Mouse (Mus musculus) left cerebral cortex, adult 2 months (tissue): ENCODE data around the gene Cabp7. TPM values are rescaled to one million over a fixed set of nuclear protein-coding genes. Genes with fewer than 3 reads are reported as not detected.
A peak's percentile ranks its signal among the peaks of the same experiment; 100 is the strongest.
"Not testable (repeated sequence)": the region's sequence is repeated elsewhere in the genome, so short reads cannot be mapped to it uniquely, and the experiment has no call there.

Experiments
- DNase-seq, 2 experiments: peaks; one replicate each; pipeline ENCODE4 v3.0.0; 2021 to 2022; ENCODE audit warnings: low spot score in 2 of 2, mixed read lengths in 1 of 2; ENCODE audit errors: extremely low spot score in 1 of 2
- H3K27ac ChIP-seq: fragments of 200-600 bp; 2 replicates; pipeline ENCODE4 v1.8.1; 2022
- H3K4me3 ChIP-seq: fragments of 200-600 bp; 2 replicates; pipeline ENCODE4 v1.8.1; 2022
- CTCF ChIP-seq: fragments of 200-600 bp; IDR thresholded peaks from 2 replicates; pipeline ENCODE4 v1.8.1; 2022; ENCODE audit warnings: antibody characterized with exemption, mild to moderate bottlenecking, moderate library complexity
- intact Hi-C: fragments of 180-260 bp; cut with DNase I; formaldehyde crosslinking; loops from one replicate; pipeline ENCODE4 v1.15.1; 2025
- total RNA-seq, 2 experiments: library from RNA; stranded (reverse); gene quantifications; 2 replicates each; pipeline ENCODE4 v1.2.3; 2021

Cabp7 gene
- total RNA-seq, 2 experiments from 2014 or later = 15.6 to 22.7 TPM

DNA sequence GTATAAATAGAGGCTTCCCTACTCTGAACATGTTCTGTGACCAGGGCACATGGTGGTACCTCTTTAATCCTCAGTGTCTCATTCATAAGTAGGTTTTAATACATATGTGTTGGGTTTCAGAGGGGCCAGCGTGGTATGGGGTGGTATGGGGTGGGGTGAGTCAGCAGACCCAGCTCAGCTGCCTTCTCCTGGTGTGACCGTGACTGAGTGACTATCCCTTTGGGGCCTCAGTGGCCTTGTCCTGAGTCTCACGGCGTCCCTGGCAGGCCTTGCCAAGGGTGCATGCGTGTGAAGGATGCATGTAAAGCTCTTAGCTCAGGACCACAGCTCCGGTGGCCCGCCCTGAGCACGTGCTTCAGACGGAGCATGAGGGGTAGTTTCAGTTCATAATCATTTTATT lies 26.6 kb downstream of the Cabp7 start:
- no peak for DNase-seq
- Histone ChIP-seq H3K27ac (0 out of 2 replicates have a peak overlapping the region, but pooled peaks have one; percentile 8), H3K4me3 (no peak overlapping the region)
- intact Hi-C loops = no loop called here
- no peak for TF ChIP-seq CTCF

DNA sequence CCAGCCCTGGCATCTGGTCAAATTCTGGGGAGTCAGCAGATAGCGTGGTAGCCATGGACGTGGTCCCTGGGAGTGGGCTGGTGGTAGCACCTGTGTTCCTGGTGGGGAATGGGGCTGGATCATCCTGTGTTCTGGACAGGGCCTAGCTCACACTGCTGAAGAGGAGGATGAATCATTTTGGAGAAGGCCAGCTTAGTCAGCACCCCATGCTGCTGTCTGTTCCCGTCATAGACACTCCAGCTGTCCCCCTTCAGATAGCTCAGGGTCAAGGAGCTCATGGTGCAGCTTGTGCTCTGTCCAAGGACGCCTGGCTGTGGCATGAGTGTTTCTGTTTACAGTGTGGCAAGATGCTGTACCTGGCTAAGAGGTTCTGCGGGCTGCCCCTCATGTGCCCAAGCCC lies 28.0 kb downstream of the Cabp7 start:
- no peak overlapping the region for H3K4me3 ChIP-seq
- no peak for DNase-seq
- no peak for TF ChIP-seq CTCF
- intact Hi-C loops = no loop called here
- H3K27ac ChIP-seq = no peak overlapping the region

DNA sequence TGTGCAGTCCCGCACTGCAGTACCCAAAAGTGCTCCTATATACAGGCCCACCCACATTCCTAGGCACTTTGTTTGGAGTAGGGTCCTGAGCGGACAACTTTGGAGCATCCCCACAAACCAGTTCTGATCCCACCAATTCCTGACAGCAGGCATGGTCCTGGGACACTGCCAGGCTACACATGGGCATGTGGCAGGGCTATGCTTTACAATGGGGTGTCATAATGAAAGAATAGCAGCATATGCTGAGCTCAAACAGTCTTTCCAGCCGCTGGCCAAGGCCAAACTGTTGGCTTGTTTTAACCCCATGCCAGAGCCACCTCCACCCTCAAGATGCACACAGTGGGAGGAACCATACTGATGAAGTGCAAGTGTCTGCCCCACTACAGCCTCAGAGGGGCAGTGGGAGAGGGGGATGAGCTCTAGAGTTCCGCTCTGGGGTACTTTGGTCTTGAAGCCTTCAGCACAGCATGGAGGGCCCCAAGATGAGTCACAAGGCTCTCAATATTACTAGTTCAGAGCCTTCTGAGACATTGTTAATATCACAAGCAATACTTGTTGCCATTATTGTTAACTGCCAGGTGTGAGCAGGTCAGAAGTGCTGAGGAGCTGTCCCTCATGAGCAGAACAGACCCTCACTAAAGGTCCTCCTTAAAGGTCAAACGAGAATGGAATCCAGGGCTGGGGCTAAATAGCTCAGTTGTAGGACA lies 29.9 kb downstream of the Cabp7 start:
- intact Hi-C loops = no loop called here
- H3K27ac ChIP-seq = no peak overlapping the region
- no peak for DNase-seq
- no peak overlapping the region for H3K4me3 ChIP-seq
- TF ChIP-seq CTCF = no peak

DNA sequence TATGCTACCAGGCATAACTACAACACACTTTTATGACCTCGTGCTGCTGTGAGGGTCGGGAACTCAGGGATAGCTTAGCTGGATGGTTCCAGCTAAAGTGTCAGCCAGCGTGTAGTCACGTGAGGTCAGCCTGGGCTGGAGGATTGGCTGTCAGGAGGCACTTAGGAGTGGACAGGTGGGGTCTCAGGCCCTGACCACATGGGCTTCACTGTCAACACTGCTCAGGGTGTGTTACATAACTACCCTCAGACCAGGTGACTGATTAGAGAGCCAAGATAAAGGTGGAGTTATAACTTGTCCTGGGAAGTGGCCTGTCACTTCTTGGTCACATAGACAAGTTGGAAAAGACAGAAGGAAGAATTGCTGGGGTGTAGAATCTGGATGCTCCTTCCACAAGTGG lies 31.0 kb downstream of the Cabp7 start:
- intact Hi-C loops = no loop called here
- H3K4me3 ChIP-seq = no peak overlapping the region
- no peak overlapping the region for H3K27ac ChIP-seq
- no peak for TF ChIP-seq CTCF
- no peak for DNase-seq

DNA sequence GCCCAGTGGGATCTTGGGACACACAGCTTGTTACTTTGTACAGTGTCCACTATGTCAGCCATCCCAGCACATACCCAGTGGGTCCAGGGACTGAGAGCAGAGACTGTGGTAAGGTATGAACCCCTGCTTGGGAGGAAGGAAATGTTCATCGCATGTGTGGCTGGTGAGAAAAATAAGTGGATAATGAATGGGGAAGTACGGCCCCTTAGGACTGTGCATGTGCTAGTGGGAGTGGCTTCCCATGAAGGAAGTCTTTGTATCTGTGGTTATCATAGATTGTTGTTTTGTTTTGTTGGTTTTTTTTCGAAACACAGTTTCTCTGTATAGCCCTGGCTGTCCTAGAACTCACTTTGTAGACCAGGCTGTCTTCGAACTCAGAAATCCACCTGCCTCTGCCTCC lies 31.9 kb downstream of the Cabp7 start:
- Histone ChIP-seq H3K4me3 (no peak overlapping the region), H3K27ac (no peak overlapping the region)
- no peak for DNase-seq
- no peak for TF ChIP-seq CTCF
- intact Hi-C loops = loop anchor here (5.0 kb wide), 1 partner anchor 123 kb away; no protein-coding TSS in a partner anchor

DNA sequence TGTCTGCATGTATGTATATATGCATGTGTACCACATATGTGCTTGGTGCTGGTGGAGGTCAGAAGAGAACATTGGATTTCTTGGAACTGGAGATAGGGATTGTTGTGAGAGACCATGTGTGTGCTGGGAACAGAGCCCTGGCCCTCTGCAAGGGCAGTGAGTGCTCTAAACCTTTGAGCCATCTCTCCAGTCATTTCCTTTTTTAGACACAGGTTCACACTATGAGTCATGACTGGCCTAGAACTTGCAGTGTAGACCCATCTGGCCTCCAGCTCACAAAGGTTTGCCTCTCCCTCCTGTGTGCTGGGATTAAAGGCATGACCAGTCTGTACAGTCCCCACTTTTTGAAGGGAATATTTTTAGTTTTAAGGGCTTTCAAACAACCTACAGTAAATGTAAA lies 33.8 kb downstream of the Cabp7 start:
- H3K4me3 ChIP-seq = no peak overlapping the region
- H3K27ac ChIP-seq = no peak overlapping the region
- no peak for TF ChIP-seq CTCF
- intact Hi-C loops = loop anchor here (5.0 kb wide), 1 partner anchor 124 kb away; no protein-coding TSS in a partner anchor
- no peak for DNase-seq

DNA sequence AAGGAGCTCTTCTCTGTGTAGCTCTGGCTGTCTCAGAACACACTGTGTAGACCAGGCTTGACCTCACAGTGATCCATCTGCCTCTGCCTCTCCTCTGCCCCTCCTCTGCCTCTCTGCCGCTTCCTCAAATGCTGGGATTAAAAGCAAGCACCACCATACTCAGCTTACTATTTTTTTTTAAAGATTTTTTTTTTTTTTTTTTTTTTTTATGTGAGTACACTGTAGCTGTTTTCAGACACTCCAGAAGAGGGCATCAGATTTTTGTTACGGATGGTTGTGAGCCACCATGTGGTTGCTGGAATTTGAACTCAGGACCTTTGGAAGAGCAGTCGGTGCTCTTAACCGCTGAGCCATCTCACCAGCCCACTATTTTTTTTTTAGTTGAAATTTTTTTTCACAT lies 36.4 kb downstream of the Cabp7 start:
- TF ChIP-seq CTCF = peak; percentile 19
- DNase-seq, H3K27ac ChIP-seq, H3K4me3 ChIP-seq: not testable (repeated sequence)
- intact Hi-C loops = loop anchor here (5.0 kb wide), 1 partner anchor 127 kb away; no protein-coding TSS in a partner anchor

DNA sequence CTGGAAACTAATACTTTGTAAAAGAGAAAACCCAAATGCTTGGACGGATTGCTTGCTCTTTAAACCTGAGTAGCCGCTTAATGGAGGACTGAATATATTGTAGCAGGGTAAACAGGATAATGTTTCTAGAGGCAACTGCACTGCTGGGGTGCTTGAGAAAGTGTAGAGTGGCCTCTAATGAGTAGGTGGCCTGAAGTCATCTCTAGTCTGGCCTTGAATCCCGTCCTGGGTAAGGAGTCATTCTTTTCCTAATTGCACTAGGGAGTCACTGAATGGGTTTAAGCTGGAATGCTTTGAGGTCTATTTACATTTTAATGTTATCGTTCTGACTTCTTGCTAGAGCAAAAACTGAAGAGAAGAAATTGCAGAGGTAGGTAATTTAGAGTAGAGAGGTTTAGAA lies 41.4 kb downstream of the Cabp7 start:
- H3K27ac ChIP-seq = no peak overlapping the region; the same call in 1 of the 2 replicates
- DNase-seq = no peak
- H3K4me3 ChIP-seq = peak overlapping the region; percentile 95
- TF ChIP-seq CTCF = no peak
- intact Hi-C loops = no loop called here

DNA sequence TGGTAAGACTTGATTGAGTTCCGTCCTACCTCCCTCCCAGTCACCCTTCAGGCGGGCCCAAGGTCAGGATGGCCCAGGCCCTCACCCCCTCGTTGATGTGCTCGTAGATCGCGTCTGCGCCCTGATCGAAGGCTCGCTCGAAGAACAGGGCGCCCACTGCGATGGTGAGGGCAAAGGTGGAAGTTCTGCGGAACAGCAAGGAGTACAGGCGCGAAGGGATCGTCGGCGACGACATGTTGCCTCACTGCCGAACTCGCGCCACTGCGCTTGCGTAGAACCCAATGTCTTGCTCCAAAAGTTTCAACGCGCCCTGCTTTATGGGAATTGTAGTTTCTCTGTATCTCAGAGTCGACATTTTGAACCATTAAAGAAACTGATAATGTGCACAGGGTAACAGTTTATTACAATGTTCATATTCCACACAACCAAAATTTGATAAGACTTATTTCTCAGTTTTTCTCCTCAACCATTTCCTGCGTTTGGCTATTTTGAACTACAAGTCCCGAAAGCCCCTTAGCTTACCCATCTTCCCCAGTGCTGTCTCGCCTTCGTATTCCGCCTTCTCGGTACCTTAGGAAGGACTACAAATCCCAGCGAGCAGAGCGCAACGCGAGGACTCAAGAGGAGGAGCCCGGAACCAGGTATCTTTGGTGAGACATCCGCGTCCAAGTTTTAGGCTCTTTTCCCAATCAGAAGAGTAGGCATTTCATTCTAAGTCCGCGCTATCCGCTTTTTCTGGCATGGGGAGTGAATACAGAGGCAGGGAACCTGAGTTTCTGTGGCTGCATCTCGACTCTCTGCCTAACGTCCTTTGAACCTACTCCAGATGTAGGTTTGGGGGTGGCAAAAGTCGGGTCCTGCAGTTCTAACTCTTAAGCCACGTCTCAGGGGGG lies 42.3 kb downstream of the Cabp7 start, which contains the start of the genes Uqcr10 and Zmat5:
TSS of gene Uqcr10 (minus strand) at position 271 of the 893 bp plus-strand sequence.
TSS of gene Zmat5 (plus strand) at position 607 of the 893 bp plus-strand sequence.
- Histone ChIP-seq H3K27ac (peak within 1 kb of the TSS; percentile 96), H3K4me3 (peak within 1 kb of the TSS; percentile 95)
- TF ChIP-seq CTCF = no peak; the same call in none of the 2 replicates
- intact Hi-C loops = loop anchor here (5.0 kb wide), 2 partner anchors 112 to 207 kb away; partner anchors contain the start of gene Mtmr3
- DNase-seq = peak; percentile 87 to 89

DNA sequence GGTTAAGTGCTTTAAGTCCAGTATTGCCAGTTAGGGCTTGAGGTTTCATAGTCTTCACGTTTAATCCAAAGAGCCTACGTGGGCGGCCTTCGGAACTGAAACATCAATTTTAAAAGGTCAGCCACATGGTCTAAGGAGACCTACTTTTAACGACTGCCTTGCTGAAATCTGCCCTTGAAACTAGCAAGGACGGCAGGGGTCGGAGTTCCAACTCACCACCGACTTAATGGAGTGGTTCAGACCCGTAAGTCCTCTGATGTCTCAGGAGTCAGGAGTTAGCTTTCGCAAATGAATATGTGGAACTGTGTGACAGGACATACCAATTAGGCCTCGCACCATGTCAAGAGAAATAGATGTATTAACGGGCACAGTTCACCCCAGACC lies 42.9 kb downstream of the Cabp7 start:
- no peak for DNase-seq
- intact Hi-C loops = loop anchor here (5.0 kb wide), 2 partner anchors 111 to 206 kb away; partner anchors contain the start of gene Mtmr3
- Histone ChIP-seq H3K4me3 (peak overlapping the region; percentile 95), H3K27ac (peak overlapping the region; percentile 96)
- TF ChIP-seq CTCF = no peak

DNA sequence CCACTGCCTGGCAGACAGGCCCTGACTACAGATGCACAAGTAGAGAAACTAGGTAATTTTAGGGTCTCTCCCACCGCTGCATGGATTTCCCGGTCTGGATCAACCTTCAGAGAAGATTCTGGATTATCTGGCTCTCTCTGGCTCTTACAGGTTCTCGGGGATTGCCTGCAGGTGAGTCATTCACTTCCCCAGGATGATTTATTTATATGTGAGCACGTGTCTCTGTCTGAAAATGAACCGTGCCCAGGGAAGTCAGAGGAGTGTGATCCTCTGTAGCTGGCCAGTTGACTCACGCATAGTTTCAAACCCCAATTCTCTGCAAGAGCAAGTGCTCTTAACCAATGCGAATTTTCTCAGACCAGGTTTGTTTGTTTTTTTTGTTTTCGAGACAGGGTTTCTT lies 45.9 kb downstream of the Cabp7 start:
- no peak for TF ChIP-seq CTCF
- no peak for DNase-seq
- no peak overlapping the region for H3K27ac ChIP-seq
- no peak overlapping the region for H3K4me3 ChIP-seq
- intact Hi-C loops = loop anchor here (5.0 kb wide), 2 partner anchors 108 to 203 kb away; partner anchors contain the start of gene Mtmr3
